Mouse (Mus musculus): ENCODE measurements around the gene Suco.

Gene Suco

GRCm38 (mm10) chr1:161791854-161792686 is 84.4 kb downstream of the Suco start:
- DNase-seq (ENCODE audit: extremely low read depth, low read depth), result peak; percentile 15

- no peak for DNase-seq (ENCODE audit: extremely low read depth, low read depth)
Measured at GRCm38 (mm10) chr1:161788339-161788738, 88.1 kb downstream of the Suco start, which contains the start of gene Fasl. Fasl (minus strand) TSS chr1:161788495.

DNA sequence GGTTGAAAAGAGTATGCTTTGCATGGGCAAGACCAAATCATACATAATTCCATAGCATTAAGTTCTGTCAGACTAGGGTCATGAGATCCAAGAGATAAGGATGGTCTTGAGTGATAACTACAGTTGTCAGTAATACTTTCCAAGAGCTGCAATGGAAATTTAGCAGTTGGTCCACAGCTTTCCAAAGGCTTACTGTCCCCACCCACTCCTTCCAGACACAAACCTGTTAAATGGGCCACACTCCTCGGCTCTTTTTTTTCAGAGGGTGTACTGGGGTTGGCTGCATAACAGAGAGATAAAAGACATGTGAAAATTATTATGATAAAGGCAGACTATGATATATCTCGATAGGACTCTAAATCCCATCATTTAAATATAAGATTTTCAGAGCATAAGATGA is 93.8 kb downstream of the Suco start:
- no peak for DNase-seq (ENCODE audit: extremely low read depth, low read depth)

- no peak for DNase-seq (ENCODE audit: extremely low read depth, low read depth)
Measured at GRCm38 (mm10) chr1:161781594-161781993, 94.9 kb downstream of the Suco start.

DNA sequence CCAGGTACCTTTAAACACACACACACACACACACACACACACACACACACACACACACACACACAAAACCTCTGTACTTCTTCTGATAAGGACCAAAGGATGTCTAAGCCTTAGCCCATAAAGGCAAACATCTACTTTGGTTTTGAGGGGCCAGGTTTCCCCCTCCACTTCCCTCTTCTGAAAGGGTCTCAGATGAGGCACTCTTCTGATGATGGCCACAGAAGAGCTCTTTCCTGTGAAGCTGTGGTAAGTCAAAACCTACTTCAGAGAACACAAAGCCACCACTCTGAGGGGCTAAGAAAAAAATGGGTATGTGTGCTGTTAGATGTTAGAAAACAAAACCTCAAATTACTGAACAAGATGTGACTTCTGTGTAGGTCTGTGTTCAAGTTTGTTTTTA is 97.4 kb downstream of the Suco start:
- no peak for DNase-seq (ENCODE audit: extremely low read depth, low read depth)

DNA sequence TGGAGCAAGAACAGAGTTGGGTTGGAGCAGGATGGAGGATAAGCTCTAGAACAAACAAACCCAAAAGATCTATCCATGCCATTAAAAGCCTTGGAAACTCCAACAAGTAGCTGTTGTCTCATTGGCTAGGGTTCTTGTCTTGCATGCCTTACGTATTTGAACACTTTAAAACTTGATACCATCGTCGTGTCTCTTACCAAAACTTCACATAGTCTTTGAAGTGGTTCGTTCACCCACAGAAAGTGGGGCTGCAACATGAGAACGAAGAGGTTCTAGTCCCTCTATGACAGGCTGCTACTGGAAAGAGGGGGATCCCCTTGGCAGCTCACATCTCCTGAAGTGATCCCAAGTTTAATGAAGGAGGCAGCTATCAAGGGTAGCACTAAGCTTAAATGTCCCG is 101.3 kb downstream of the Suco start:
- no peak for DNase-seq (ENCODE audit: extremely low read depth, low read depth)

DNA sequence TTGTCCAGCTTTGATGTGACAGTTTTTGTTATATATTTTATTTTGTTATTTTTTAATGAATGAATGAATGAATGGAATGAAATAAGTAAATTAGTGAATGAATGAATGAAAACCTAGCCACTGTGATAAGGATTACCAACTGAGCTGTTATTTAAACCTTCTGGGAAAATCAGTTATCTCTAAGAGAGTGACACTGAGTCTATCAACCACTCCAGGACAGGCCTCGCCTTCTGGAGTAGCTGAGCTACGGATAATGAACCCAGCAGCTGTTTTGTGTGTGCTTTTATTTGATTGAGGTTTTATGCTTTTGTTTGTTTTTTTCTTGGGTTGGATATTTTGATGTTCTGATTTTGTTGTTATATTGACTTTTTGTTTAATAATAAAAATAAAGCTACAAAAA is 105.2 kb downstream of the Suco start:
- no peak for DNase-seq (ENCODE audit: extremely low read depth, low read depth)

DNA sequence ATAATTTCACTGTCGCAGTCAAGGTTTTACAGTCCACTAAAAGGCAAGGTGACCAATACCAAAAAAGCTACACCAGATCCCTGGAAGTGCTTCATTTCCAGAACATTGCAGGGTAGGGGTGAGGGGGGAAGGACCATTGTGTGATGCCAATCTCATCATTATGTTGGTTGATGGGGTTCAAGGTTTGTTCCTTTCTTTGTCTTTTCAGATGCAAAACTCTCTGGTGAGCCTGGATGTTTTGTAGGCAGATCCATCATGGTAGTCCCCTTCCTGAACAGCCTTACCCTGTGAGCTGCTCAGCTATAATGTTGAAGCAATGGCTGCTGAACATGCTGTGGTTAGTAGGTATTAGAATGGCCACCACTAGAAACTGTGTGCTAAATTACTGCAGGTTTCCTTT is 107.2 kb downstream of the Suco start:
- no peak for DNase-seq (ENCODE audit: extremely low read depth, low read depth)

GRCm38 (mm10) chr1:161767101-161767524 is 109.4 kb downstream of the Suco start:
- DNase-seq (ENCODE audit: extremely low read depth, low read depth), result peak; percentile 24

DNA sequence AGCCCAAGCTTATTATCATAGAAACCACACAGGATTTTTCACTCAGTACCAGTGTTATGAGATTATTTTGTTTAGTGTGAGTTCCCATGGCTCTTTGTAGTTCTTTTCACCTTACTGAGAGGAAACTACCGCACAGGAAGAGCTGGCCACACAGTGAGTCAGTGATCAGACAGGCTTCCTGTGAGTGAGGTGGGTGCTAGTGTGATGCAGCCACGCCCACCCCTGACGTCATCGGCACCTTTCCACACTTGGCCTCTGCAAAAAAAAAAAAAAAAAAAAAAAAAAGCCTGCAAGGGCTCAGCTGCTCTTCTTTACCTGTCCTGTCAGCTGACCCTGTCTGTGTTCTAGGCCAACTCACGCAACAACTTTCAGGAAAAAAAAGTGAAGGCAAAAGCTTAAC is 109.8 kb downstream of the Suco start:
- no peak for DNase-seq (ENCODE audit: extremely low read depth, low read depth)
